In the genomic region with DNA sequence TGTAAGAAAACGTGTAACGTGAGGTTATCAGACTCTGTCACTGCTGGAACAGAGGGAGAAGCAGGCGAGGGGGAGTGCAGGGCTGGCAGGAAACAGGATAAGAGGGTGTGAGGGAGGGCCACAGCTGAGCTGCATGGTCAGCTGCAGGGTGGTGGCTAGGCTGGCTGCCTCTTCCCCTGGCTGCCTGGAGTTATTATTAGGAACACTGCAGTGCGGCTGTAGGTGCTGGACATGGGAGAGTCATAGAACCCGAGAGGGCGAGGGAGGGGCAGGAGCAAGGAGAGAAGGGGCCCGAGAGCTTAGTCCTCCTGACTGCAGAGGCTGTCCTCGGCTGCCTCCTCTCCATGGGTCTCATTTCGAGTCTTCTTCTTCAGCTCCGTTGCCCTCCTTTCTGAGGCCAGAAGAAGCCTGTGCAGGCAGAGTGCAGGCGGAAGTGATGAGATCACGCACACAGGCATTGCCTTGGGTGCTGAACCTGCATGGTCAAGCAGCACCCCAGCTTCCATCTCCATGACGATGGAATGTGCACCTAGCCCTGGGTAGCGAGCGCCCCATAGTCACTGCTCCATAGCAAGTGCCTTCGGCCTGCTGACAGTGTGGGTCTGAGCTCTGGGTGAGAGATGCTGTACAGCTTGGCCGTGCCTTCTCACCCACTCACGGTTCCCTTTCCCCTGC, we compare ENCODE assay signal across 8 mouse cellular contexts. TPM values are rescaled to one million over a fixed set of nuclear protein-coding genes. Genes with fewer than 3 reads are reported as not detected.
DNase-seq lines count a peak whose midpoint lies in the region; ATAC-seq lines count a peak whose summit lies in the region.

No protein-coding gene starts in this region.

- H3K4me2 ChIP-seq in limb, embryonic 11.5 days (ENCODE audit: low read depth, severe bottlenecking) = no peak overlapping the region
- H3K4me2 ChIP-seq in neural tube, embryonic 13.5 days = peak overlapping the region; percentile 91

- intact Hi-C loops in heart, postnatal 36 days (cut with DNase I) = loop anchor here (2.0 to 5.0 kb wide), 2 partner anchors 16 to 124 kb away; no protein-coding TSS in a partner anchor

- peaks cover 15% of the 10 kb centered on the region for H3K36me3 ChIP-seq in limb, embryonic 11.5 days (ENCODE audit: control insufficient read depth, insufficient read depth, low read length)
- H3K36me3 ChIP-seq in neural tube, embryonic 13.5 days = peaks cover 41% of the 10 kb centered on the region

- 0 out of 2 replicates have a peak overlapping the region, but pooled peaks have one; percentile 14 for H3K27ac ChIP-seq in limb, embryonic 11.5 days (replicated peaks; ENCODE audit: low read depth, low read length)
- H3K27ac ChIP-seq in neural tube, embryonic 13.5 days (replicated peaks) = peak overlapping the region; percentile 61

- H3K9ac ChIP-seq in limb, embryonic 11.5 days (ENCODE audit: low read length) = peak overlapping the region; percentile 18; the same call in 1 of the 2 replicates
- H3K9ac ChIP-seq in neural tube, embryonic 13.5 days = peak overlapping the region; percentile 93

- no peaks in the 10 kb centered on the region for H3K9me3 ChIP-seq in limb, embryonic 11.5 days (ENCODE audit: control insufficient read depth, low read length)
- no peaks in the 10 kb centered on the region for H3K9me3 ChIP-seq in neural tube, embryonic 13.5 days

- H3K4me3 ChIP-seq in limb, embryonic 11.5 days (ENCODE audit: low read depth, low read length) = 0 out of 2 replicates have a peak overlapping the region, but pooled peaks have one; percentile 1
- peak overlapping the region; percentile 83; the same call in 1 of the 2 replicates for H3K4me3 ChIP-seq in neural tube, embryonic 13.5 days

- WGBS in limb, embryonic 11.5 days = 69% methylated on average over 18 of the region's 18 CpGs
- WGBS in neural tube, embryonic 13.5 days = 67% methylated on average over 18 of the region's 18 CpGs

- ATAC-seq in limb, embryonic 11.5 days (ENCODE audit: insufficient number of reproducible peaks, low FRiP score, low TSS enrichment, low read depth) = no peak
- ATAC-seq in neural tube, embryonic 13.5 days (ENCODE audit: low read depth) = no peak

- DNase-seq in adrenal gland, adult 2 months = peak; percentile 54
- DNase-seq in adrenal gland, adult 18-20 months (ENCODE audit: low spot score in 2 of 2) = no peak
- peak; percentile 20 for DNase-seq in urinary bladder, postnatal 14 days (ENCODE audit: low spot score)
- DNase-seq in urinary bladder, adult 2 months (ENCODE audit: low spot score) = no peak
- peak; percentile 55 to 76 for DNase-seq in heart, postnatal 36 days
- DNase-seq in limb, embryonic 11.5 days (ENCODE audit: low spot score) = no peak
- no peak for DNase-seq in urinary bladder, postnatal 25 days (ENCODE audit: low spot score)

- H3K4me1 ChIP-seq in limb, embryonic 11.5 days (ENCODE audit: control insufficient read depth, insufficient read depth, low read length) = peaks cover 22% of the 10 kb centered on the region; the same call in 1 of the 2 replicates
- peaks cover 51% of the 10 kb centered on the region for H3K4me1 ChIP-seq in neural tube, embryonic 13.5 days (replicated peaks)

- no peaks in the 10 kb centered on the region for H3K27me3 ChIP-seq in limb, embryonic 11.5 days (ENCODE audit: control insufficient read depth, insufficient read depth, low read length)
- H3K27me3 ChIP-seq in neural tube, embryonic 13.5 days = no peaks in the 10 kb centered on the region

RNA-seq across cellular contexts. Expression of a gene that starts 3.3 kb away (rescaled TPM):
- 10 to 100 TPM; 13.8 to 21.4 TPM for total RNA-seq in adrenal gland, adult 2 months (2021)
- 73.1 and 80.0 TPM in 2 replicates for polyA plus RNA-seq in adrenal gland, adult 2 months (2012; rRNA removed)
- 10 to 100 TPM; 19.4 to 20.4 TPM for total RNA-seq in adrenal gland, adult 18-20 months (2021)
- 28.6 and 29.0 TPM in 2 replicates for polyA plus RNA-seq in urinary bladder, adult 2 months (2012; rRNA removed)
- total RNA-seq in heart, postnatal 36 days (2021) = 1 to 10 TPM; 6.6 to 9.4 TPM
- polyA plus RNA-seq in limb, embryonic 11.5 days (2014; fragmentation: Nextera tagmentation; extraction: Ambion mirVana) = 12.7 and 14.5 TPM in 2 replicates
- polyA plus RNA-seq in neural tube, embryonic 13.5 days (2015; fragmentation: Nextera tagmentation; extraction: Ambion mirVana) = 21.1 and 24.0 TPM in 2 replicates

RNA-seq across cellular contexts. Expression of a gene that starts 16.7 kb away (rescaled TPM):
- total RNA-seq in adrenal gland, adult 2 months (2021) = 10 to 100 TPM; 40.9 to 51.7 TPM
- 8.0 and 12.0 TPM in 2 replicates for polyA plus RNA-seq in adrenal gland, adult 2 months (2012; rRNA removed)
- total RNA-seq in adrenal gland, adult 18-20 months (2021) = 10 to 100 TPM; 51.6 to 61.3 TPM
- polyA plus RNA-seq in urinary bladder, adult 2 months (2012; rRNA removed) = 23.1 TPM in 2 replicates
- total RNA-seq in heart, postnatal 36 days (2021) = 10 to 100 TPM; 20.3 to 21.0 TPM
- polyA plus RNA-seq in limb, embryonic 11.5 days (2014; fragmentation: Nextera tagmentation; extraction: Ambion mirVana) = 71.4 and 76.3 TPM in 2 replicates
- polyA plus RNA-seq in neural tube, embryonic 13.5 days (2015; fragmentation: Nextera tagmentation; extraction: Ambion mirVana) = 44.5 and 45.3 TPM in 2 replicates

RNA-seq across cellular contexts. Expression of a gene that starts 17.9 kb away (rescaled TPM):
- 1,000 to 10,000 TPM; 2,613 to 2,674 TPM for total RNA-seq in adrenal gland, adult 2 months (2021)
- polyA plus RNA-seq in adrenal gland, adult 2 months (2012; rRNA removed) = 2,736 and 3,470 TPM in 2 replicates
- total RNA-seq in adrenal gland, adult 18-20 months (2021) = 1,000 to 10,000 TPM; 2,223 to 4,104 TPM
- polyA plus RNA-seq in urinary bladder, adult 2 months (2012; rRNA removed) = 2,278 and 2,316 TPM in 2 replicates
- 1,000 to 10,000 TPM; 4,473 to 4,723 TPM for total RNA-seq in heart, postnatal 36 days (2021)
- polyA plus RNA-seq in limb, embryonic 11.5 days (2014; fragmentation: Nextera tagmentation; extraction: Ambion mirVana) = 2,642 and 2,787 TPM in 2 replicates
- 1,206 and 1,336 TPM in 2 replicates for polyA plus RNA-seq in neural tube, embryonic 13.5 days (2015; fragmentation: Nextera tagmentation; extraction: Ambion mirVana)

RNA-seq across cellular contexts. Expression of a gene that starts 43.1 kb away (rescaled TPM):
- 10 to 100 TPM; 20.4 to 25.5 TPM for total RNA-seq in adrenal gland, adult 2 months (2021)
- 25.2 and 28.7 TPM in 2 replicates for polyA plus RNA-seq in adrenal gland, adult 2 months (2012; rRNA removed)
- total RNA-seq in adrenal gland, adult 18-20 months (2021) = 10 to 100 TPM; 15.3 to 17.1 TPM
- 17.3 and 24.3 TPM in 2 replicates for polyA plus RNA-seq in urinary bladder, adult 2 months (2012; rRNA removed)
- 10 to 100 TPM; 20.8 to 25.3 TPM for total RNA-seq in heart, postnatal 36 days (2021)
- 181 and 182 TPM in 2 replicates for polyA plus RNA-seq in limb, embryonic 11.5 days (2014; fragmentation: Nextera tagmentation; extraction: Ambion mirVana)
- polyA plus RNA-seq in neural tube, embryonic 13.5 days (2015; fragmentation: Nextera tagmentation; extraction: Ambion mirVana) = 48.8 and 69.2 TPM in 2 replicates

RNA-seq across cellular contexts. Expression of a gene that starts 43.2 kb away (rescaled TPM):
- total RNA-seq in adrenal gland, adult 2 months (2021) = 100 to 1,000 TPM; 162 to 208 TPM
- 44.2 and 45.1 TPM in 2 replicates for polyA plus RNA-seq in adrenal gland, adult 2 months (2012; rRNA removed)
- 100 to 1,000 TPM; 161 to 206 TPM for total RNA-seq in adrenal gland, adult 18-20 months (2021)
- 69.8 and 72.9 TPM in 2 replicates for polyA plus RNA-seq in urinary bladder, adult 2 months (2012; rRNA removed)
- total RNA-seq in heart, postnatal 36 days (2021) = 100 to 1,000 TPM; 308 to 334 TPM
- 216 and 218 TPM in 2 replicates for polyA plus RNA-seq in limb, embryonic 11.5 days (2014; fragmentation: Nextera tagmentation; extraction: Ambion mirVana)
- 143 and 158 TPM in 2 replicates for polyA plus RNA-seq in neural tube, embryonic 13.5 days (2015; fragmentation: Nextera tagmentation; extraction: Ambion mirVana)

Comparison
In these comparisons a context has a peak if more than half of its experiments do, and no peak if none do; other contexts are left out.
1. DNase-seq: peak in adrenal gland, adult 2 months (single experiment), urinary bladder, postnatal 14 days (single experiment) and heart, postnatal 36 days (2 of 2); none in adrenal gland, adult 18-20 months (0 of 2), urinary bladder, adult 2 months (single experiment), limb, embryonic 11.5 days (single experiment) and urinary bladder, postnatal 25 days (single experiment).